Mouse (Mus musculus): ENCODE measurements around the gene B3glct. TPM values are rescaled to one million over a fixed set of nuclear protein-coding genes. Genes with fewer than 3 reads are reported as not detected.

The B3glct gene
- polyA plus RNA-seq, 1 experiment from 2014 or later = 11.0 TPM

- no peaks in the 10 kb centered on the region for H3K9me3 ChIP-seq (replicated peaks)
- H3K27ac ChIP-seq (replicated peaks) = no peak overlapping the region
- no peaks in the 10 kb centered on the region for H3K27me3 ChIP-seq
- H3K36me3 ChIP-seq = no peaks in the 10 kb centered on the region
- H3K4me3 ChIP-seq (replicated peaks) = no peak overlapping the region
- H3K4me2 ChIP-seq (replicated peaks) = no peak overlapping the region
- WGBS = 65% methylated on average over 4 of the region's 4 CpGs
- no peak for ATAC-seq (ENCODE audit: insufficient number of reproducible peaks, low FRiP score, low TSS enrichment, low read depth)
- no peak overlapping the region for H3K9ac ChIP-seq
- no peaks in the 10 kb centered on the region for H3K4me1 ChIP-seq
These were observed 29.8 kb upstream of the B3glct start for GRCm38 (mm10) chr5:149648196-149648595.

- no peak overlapping the region for H3K27ac ChIP-seq (replicated peaks)
- ATAC-seq (ENCODE audit: insufficient number of reproducible peaks, low FRiP score, low TSS enrichment, low read depth) = no peak
- H3K9ac ChIP-seq = no peak overlapping the region
- no peak overlapping the region for H3K4me3 ChIP-seq (replicated peaks)
- 77% methylated on average over 6 of the region's 6 CpGs for WGBS
- H3K9me3 ChIP-seq (replicated peaks) = no peaks in the 10 kb centered on the region
- no peaks in the 10 kb centered on the region for H3K36me3 ChIP-seq
- H3K4me1 ChIP-seq = no peaks in the 10 kb centered on the region
- no peaks in the 10 kb centered on the region for H3K27me3 ChIP-seq
- no peak overlapping the region for H3K4me2 ChIP-seq (replicated peaks)
These were observed 29.1 kb upstream of the B3glct start for GRCm38 (mm10) chr5:149648895-149649406.

GRCm38 (mm10) chr5:149649499-149650178 is 28.4 kb upstream of the B3glct start:
- Histone ChIP-seq H3K9me3 (replicated peaks) (no peaks in the 10 kb centered on the region), H3K4me3 (replicated peaks) (no peak overlapping the region), H3K9ac (no peak overlapping the region), H3K27ac (replicated peaks) (no peak overlapping the region), H3K4me2 (replicated peaks) (no peak overlapping the region), H3K4me1 (no peaks in the 10 kb centered on the region), H3K36me3 (no peaks in the 10 kb centered on the region), H3K27me3 (no peaks in the 10 kb centered on the region)
- 82% methylated on average over 14 of the region's 14 CpGs for WGBS
- ATAC-seq (ENCODE audit: insufficient number of reproducible peaks, low FRiP score, low TSS enrichment, low read depth) = no peak

- H3K9me3 ChIP-seq (replicated peaks) = no peaks in the 10 kb centered on the region
- no peaks in the 10 kb centered on the region for H3K36me3 ChIP-seq
- no peak overlapping the region for H3K9ac ChIP-seq
- no peak overlapping the region for H3K27ac ChIP-seq (replicated peaks)
- H3K4me3 ChIP-seq (replicated peaks) = no peak overlapping the region
- no peaks in the 10 kb centered on the region for H3K27me3 ChIP-seq
- H3K4me2 ChIP-seq (replicated peaks) = no peak overlapping the region
- H3K4me1 ChIP-seq = no peaks in the 10 kb centered on the region
- no peak for ATAC-seq (ENCODE audit: insufficient number of reproducible peaks, low FRiP score, low TSS enrichment, low read depth)
- 62% methylated on average over 4 of the region's 4 CpGs for WGBS
These were observed 27.9 kb upstream of the B3glct start for GRCm38 (mm10) chr5:149650179-149650553.

GRCm38 (mm10) chr5:149655636-149656035 is 22.4 kb upstream of the B3glct start:
- no peak for ATAC-seq (ENCODE audit: insufficient number of reproducible peaks, low FRiP score, low TSS enrichment, low read depth)
- no peaks in the 10 kb centered on the region for H3K4me1 ChIP-seq
- no peak overlapping the region for H3K27ac ChIP-seq (replicated peaks)
- no peaks in the 10 kb centered on the region for H3K9me3 ChIP-seq (replicated peaks)
- no peaks in the 10 kb centered on the region for H3K27me3 ChIP-seq
- no peak overlapping the region for H3K9ac ChIP-seq
- WGBS = 75% methylated on average over 9 of the region's 9 CpGs
- no peak overlapping the region for H3K4me2 ChIP-seq (replicated peaks)
- no peak overlapping the region for H3K4me3 ChIP-seq (replicated peaks)
- H3K36me3 ChIP-seq = no peaks in the 10 kb centered on the region

GRCm38 (mm10) chr5:149658022-149658421 is 20.0 kb upstream of the B3glct start:
- no peaks in the 10 kb centered on the region for H3K27me3 ChIP-seq
- H3K4me1 ChIP-seq = no peaks in the 10 kb centered on the region
- no peak overlapping the region for H3K4me2 ChIP-seq (replicated peaks)
- no peaks in the 10 kb centered on the region for H3K36me3 ChIP-seq
- no peak overlapping the region for H3K9ac ChIP-seq
- no peak overlapping the region for H3K4me3 ChIP-seq (replicated peaks)
- H3K27ac ChIP-seq (replicated peaks) = no peak overlapping the region
- H3K9me3 ChIP-seq (replicated peaks) = no peaks in the 10 kb centered on the region
- WGBS = 63% methylated on average over 3 of the region's 3 CpGs
- no peak for ATAC-seq (ENCODE audit: insufficient number of reproducible peaks, low FRiP score, low TSS enrichment, low read depth)

GRCm38 (mm10) chr5:149658741-149659413 is 19.2 kb upstream of the B3glct start:
- Histone ChIP-seq H3K9ac (no peak overlapping the region), H3K4me2 (replicated peaks) (no peak overlapping the region), H3K27ac (replicated peaks) (no peak overlapping the region), H3K4me3 (replicated peaks) (no peak overlapping the region), H3K27me3 (no peaks in the 10 kb centered on the region), H3K9me3 (replicated peaks) (no peaks in the 10 kb centered on the region), H3K36me3 (no peaks in the 10 kb centered on the region), H3K4me1 (no peaks in the 10 kb centered on the region)
- ATAC-seq (ENCODE audit: insufficient number of reproducible peaks, low FRiP score, low TSS enrichment, low read depth) = no peak
- WGBS = 72% methylated on average over 9 of the region's 9 CpGs

- no peak overlapping the region for H3K4me3 ChIP-seq (replicated peaks)
- H3K9me3 ChIP-seq (replicated peaks) = no peaks in the 10 kb centered on the region
- H3K4me1 ChIP-seq = no peaks in the 10 kb centered on the region
- WGBS = 66% methylated on average over 9 of the region's 9 CpGs
- H3K27ac ChIP-seq (replicated peaks) = no peak overlapping the region
- no peak for ATAC-seq (ENCODE audit: insufficient number of reproducible peaks, low FRiP score, low TSS enrichment, low read depth)
- H3K9ac ChIP-seq = no peak overlapping the region
- no peaks in the 10 kb centered on the region for H3K27me3 ChIP-seq
- H3K36me3 ChIP-seq = no peaks in the 10 kb centered on the region
- H3K4me2 ChIP-seq (replicated peaks) = no peak overlapping the region
These were observed 18.6 kb upstream of the B3glct start for GRCm38 (mm10) chr5:149659414-149659780.

GRCm38 (mm10) chr5:149661428-149661827 is 16.6 kb upstream of the B3glct start:
- 79% methylated on average over 6 of the region's 6 CpGs for WGBS

GRCm38 (mm10) chr5:149662980-149663379 is 15.1 kb upstream of the B3glct start:
- Histone ChIP-seq H3K4me2 (replicated peaks) (no peak overlapping the region), H3K4me3 (replicated peaks) (no peak overlapping the region), H3K36me3 (no peaks in the 10 kb centered on the region), H3K27ac (replicated peaks) (no peak overlapping the region), H3K4me1 (no peaks in the 10 kb centered on the region), H3K9ac (no peak overlapping the region), H3K9me3 (replicated peaks) (no peaks in the 10 kb centered on the region), H3K27me3 (no peaks in the 10 kb centered on the region)
- ATAC-seq (ENCODE audit: insufficient number of reproducible peaks, low FRiP score, low TSS enrichment, low read depth) = no peak
- 89% methylated on average over 6 of the region's 6 CpGs for WGBS

More at GRCm38 (mm10) chr5:149661428-149661827, 16.6 kb upstream of the B3glct start:
- Histone ChIP-seq H3K9ac (no peak overlapping the region), H3K4me1 (no peaks in the 10 kb centered on the region), H3K4me2 (replicated peaks) (no peak overlapping the region), H3K4me3 (replicated peaks) (no peak overlapping the region), H3K36me3 (no peaks in the 10 kb centered on the region), H3K9me3 (replicated peaks) (no peaks in the 10 kb centered on the region), H3K27ac (replicated peaks) (no peak overlapping the region), H3K27me3 (no peaks in the 10 kb centered on the region)
- no peak for ATAC-seq (ENCODE audit: insufficient number of reproducible peaks, low FRiP score, low TSS enrichment, low read depth)

- Histone ChIP-seq H3K4me1 (no peaks in the 10 kb centered on the region), H3K27ac (replicated peaks) (no peak overlapping the region), H3K9ac (no peak overlapping the region), H3K27me3 (no peaks in the 10 kb centered on the region), H3K4me3 (replicated peaks) (no peak overlapping the region), H3K4me2 (replicated peaks) (no peak overlapping the region), H3K9me3 (replicated peaks) (no peaks in the 10 kb centered on the region), H3K36me3 (no peaks in the 10 kb centered on the region)
- WGBS = 77% methylated on average over 5 of the region's 5 CpGs
- no peak for ATAC-seq (ENCODE audit: insufficient number of reproducible peaks, low FRiP score, low TSS enrichment, low read depth)
These were observed 14.6 kb upstream of the B3glct start for GRCm38 (mm10) chr5:149663417-149663816.

- Histone ChIP-seq H3K9me3 (replicated peaks) (no peaks in the 10 kb centered on the region), H3K36me3 (no peaks in the 10 kb centered on the region), H3K9ac (no peak overlapping the region), H3K4me3 (replicated peaks) (no peak overlapping the region), H3K4me1 (peaks cover 15% of the 10 kb centered on the region; the same call in 1 of the 2 replicates), H3K27me3 (no peaks in the 10 kb centered on the region), H3K4me2 (replicated peaks) (no peak overlapping the region), H3K27ac (replicated peaks) (no peak overlapping the region)
- no peak for ATAC-seq (ENCODE audit: insufficient number of reproducible peaks, low FRiP score, low TSS enrichment, low read depth)
- 95% methylated on average over 3 of the region's 3 CpGs for WGBS
These were observed 834 bp upstream of the B3glct start for GRCm38 (mm10) chr5:149677196-149677595.

All from embryonic facial prominence, embryonic 15.5 days (tissue).